Mouse (Mus musculus) ES-E14 (cell line): ENCODE measurements at regions not wholly inside any gene's neighbourhood (a gene's known extent, or its start where the extent isn't known, plus 50 kb on each side); places are given as distances from the start of the nearest gene placed in this dataset.
"Not testable (repeated sequence)": the region's sequence is repeated elsewhere in the genome, so short reads cannot be mapped to it uniquely, and the experiment has no call there.

Experiments
- DNase-seq: peaks from one replicate; pipeline ENCODE4 v3.0.0-alpha.2; 2013; ENCODE audit warnings: low read depth, low spot score
- H3K27ac ChIP-seq: 2 replicates; pipeline ENCODE4 v1.5.1; 2012; ENCODE audit warnings: low read depth, mild to moderate bottlenecking, low read length, moderate library complexity, mixed read lengths; ENCODE audit not compliant: poor library complexity, insufficient read depth, severe bottlenecking
- H3K36me3 ChIP-seq: 2 replicates; pipeline ENCODE4 v1.6.1; 2012; ENCODE audit warnings: mild to moderate bottlenecking, low read length, moderate library complexity, mixed read lengths; ENCODE audit not compliant: control insufficient read depth, poor library complexity, insufficient read depth, severe bottlenecking
- H3K4me1 ChIP-seq, 2 experiments: fragments of 150-350 bp in 1 of 2; sonication (generic) in 1 of 2; 2 replicates each; pipeline ENCODE4 v1.6.1; 2012; ENCODE audit warnings: low read length in 2 of 2, mild to moderate bottlenecking in 1 of 2, mixed read lengths in 1 of 2; ENCODE audit not compliant: control insufficient read depth in 2 of 2, insufficient read depth in 2 of 2, poor library complexity in 1 of 2
- H3K4me3 ChIP-seq, 2 experiments: fragments of 150-350 bp in 1 of 2; sonication (generic) in 1 of 2; 2 replicates each; pipeline ENCODE4 v1.5.1; 2012; ENCODE audit warnings: low read length in 2 of 2, low read depth in 1 of 2, mild to moderate bottlenecking in 1 of 2, mixed read lengths in 1 of 2; ENCODE audit not compliant: insufficient read depth in 1 of 2, poor library complexity in 1 of 2, severe bottlenecking in 1 of 2
- H3K9ac ChIP-seq: 2 replicates; pipeline ENCODE4 v1.6.1; 2012; ENCODE audit warnings: low read depth, mild to moderate bottlenecking, low read length, mixed read lengths; ENCODE audit not compliant: poor library complexity, insufficient read depth, severe bottlenecking
- H3K9me3 ChIP-seq: fragments of 150-350 bp; sonication (generic); 2 replicates; pipeline ENCODE4 v1.6.1; 2012; ENCODE audit warnings: low read depth, mild to moderate bottlenecking, low read length; ENCODE audit not compliant: control insufficient read depth, insufficient read depth
- CHD2 ChIP-seq: IDR thresholded peaks from 2 replicates; pipeline ENCODE4 v1.6.1; 2014; ENCODE audit warnings: mild to moderate bottlenecking, low read depth, low read length, inconsistent platforms
- HCFC1 ChIP-seq: IDR thresholded peaks from 2 replicates; pipeline ENCODE4 v1.6.1; 2012; ENCODE audit warnings: low read length, inconsistent platforms, borderline replicate concordance; ENCODE audit not compliant: insufficient read depth
- MAFK ChIP-seq: IDR thresholded peaks from 2 replicates; pipeline ENCODE4 v1.6.1; 2014; ENCODE audit warnings: mild to moderate bottlenecking, low read depth, low read length, inconsistent platforms; ENCODE audit not compliant: insufficient read depth
- ZC3H11A ChIP-seq: IDR thresholded peaks from 2 replicates; pipeline ENCODE4 v1.6.1; 2012; ENCODE audit warnings: low read depth, mild to moderate bottlenecking, inconsistent platforms, low read length, borderline replicate concordance
- ZNF384 ChIP-seq: IDR thresholded peaks from 2 replicates; pipeline ENCODE4 v1.6.1; 2012; ENCODE audit warnings: low read depth, low read length, inconsistent platforms
- in situ Hi-C, 2 experiments: fragments of 600-800 bp; cut with MboI; formaldehyde crosslinking; loops; one replicate each; pipeline ENCODE4 v1.15.1; 2025; ENCODE audit warnings: low sequenced_read_pairs in 2 of 2, inconsistent platforms in 1 of 2; ENCODE audit not compliant: unreplicated experiment in 2 of 2

- TF ChIP-seq CHD2, result no peak
- in situ Hi-C loops, result no loop called here
- DNase-seq, result no peak
- Histone ChIP-seq H3K4me3 (no peak overlapping the region), H3K27ac (no peak overlapping the region), H3K9ac (no peak overlapping the region), H3K9me3 (no peaks in the 10 kb centered on the region), H3K4me1 (no peaks in the 10 kb centered on the region), H3K36me3 (no peaks in the 10 kb centered on the region)
These were observed 66.5 kb upstream of the Adam6b start for GRCm38 (mm10) chr12:113422736-113423254.

- in situ Hi-C loops, result no loop called here
- TF ChIP-seq MAFK (no peak), ZNF384 (no peak), HCFC1 (no peak), CHD2 (no peak), ZC3H11A (no peak)
- Histone ChIP-seq H3K9me3 (no peaks in the 10 kb centered on the region), H3K9ac (no peak overlapping the region), H3K27ac (no peak overlapping the region), H3K4me3 (no peak overlapping the region), H3K36me3 (no peaks in the 10 kb centered on the region), H3K4me1 (no peaks in the 10 kb centered on the region)
- no peak for DNase-seq
These were observed 65.3 kb upstream of the Adam6b start for GRCm38 (mm10) chr12:113423736-113424597.

DNA sequence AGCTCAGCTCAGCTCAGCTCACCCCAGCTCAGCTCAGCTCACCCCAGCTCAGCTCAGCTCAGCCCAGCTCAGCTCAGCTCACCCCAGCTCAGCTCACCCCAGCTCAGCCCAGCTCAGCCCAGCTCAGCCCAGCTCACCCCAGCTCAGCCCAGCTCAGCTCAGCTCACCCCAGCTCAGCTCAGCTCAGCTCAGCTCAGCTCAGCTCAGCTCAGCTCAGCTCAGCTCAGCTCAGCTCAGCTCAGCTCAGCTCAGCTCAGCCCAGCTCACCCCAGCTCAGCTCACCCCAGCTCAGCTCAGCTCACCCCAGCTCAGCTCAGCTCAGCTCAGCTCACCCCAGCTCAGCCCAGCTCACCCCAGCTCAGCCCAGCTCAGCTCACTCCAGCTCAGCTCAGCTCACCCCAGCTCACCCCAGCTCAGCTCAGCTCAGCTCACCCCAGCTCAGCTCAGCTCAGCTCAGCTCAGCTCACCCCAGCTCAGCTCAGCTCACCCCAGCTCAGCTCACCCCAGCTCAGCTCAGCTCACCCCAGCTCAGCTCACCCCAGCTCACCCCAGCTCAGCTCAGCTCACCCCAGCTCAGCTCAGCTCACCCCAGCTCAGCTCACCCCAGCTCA is 64.6 kb upstream of the Adam6b start:
- H3K4me1 ChIP-seq, H3K27ac ChIP-seq, H3K9ac ChIP-seq, H3K4me3 ChIP-seq, H3K36me3 ChIP-seq, H3K9me3 ChIP-seq, DNase-seq, in situ Hi-C loops: not testable (repeated sequence)

DNA sequence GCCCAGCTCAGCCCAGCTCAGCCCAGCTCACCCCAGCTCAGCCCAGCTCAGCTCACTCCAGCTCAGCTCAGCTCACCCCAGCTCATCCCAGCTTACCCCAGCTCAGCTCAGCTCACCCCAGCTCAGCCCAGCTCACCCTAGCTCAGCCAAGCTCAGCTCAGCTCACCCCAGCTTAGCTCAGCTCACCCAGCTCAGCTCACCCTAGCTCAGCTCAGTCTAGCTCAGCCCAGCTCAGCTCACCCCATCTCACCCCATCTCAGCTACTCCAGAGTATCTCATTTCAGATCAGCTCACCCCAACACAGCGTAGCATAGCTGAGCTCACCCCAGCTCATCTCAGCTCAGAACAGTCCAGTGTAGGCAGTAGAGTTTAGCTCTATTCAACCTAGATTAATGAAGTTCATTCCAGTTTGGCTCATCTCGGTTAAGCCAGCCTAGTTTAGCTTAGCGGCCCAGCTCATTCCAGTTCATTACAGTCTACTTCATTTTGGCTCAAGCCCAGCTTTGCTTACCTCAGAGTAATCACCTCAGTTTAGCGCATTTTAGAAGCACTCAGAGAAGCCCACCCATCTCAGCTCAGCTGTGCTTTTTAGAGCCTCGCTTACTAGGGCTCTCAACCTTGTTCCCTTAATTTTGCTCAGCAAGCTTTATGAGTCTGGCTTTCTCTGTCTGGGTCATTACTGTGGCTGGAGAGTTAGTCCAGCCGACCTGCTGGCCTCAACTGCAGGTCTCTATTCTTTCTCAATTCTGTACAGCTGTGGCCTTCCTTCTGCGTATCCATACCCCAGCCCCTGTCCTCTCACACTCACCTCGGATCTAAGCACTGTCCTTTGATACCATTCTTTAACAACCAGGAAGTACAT is 63.9 kb upstream of the Adam6b start:
- no peak for DNase-seq
- Histone ChIP-seq H3K27ac (no peak overlapping the region), H3K4me1 (no peaks in the 10 kb centered on the region), H3K9ac (no peak overlapping the region), H3K9me3 (no peaks in the 10 kb centered on the region), H3K4me3 (no peak overlapping the region), H3K36me3 (no peaks in the 10 kb centered on the region)
- TF ChIP-seq MAFK (no peak), ZNF384 (no peak), HCFC1 (no peak)
- in situ Hi-C loops, result no loop called here
